In genomic region chr9:13608532-13609071, GRCm38 (mm10) we compare ENCODE assay signal across 18 mouse cellular contexts.
A peak's percentile ranks its signal among the peaks of the same experiment; 100 is the strongest.
DNase-seq lines count a peak whose midpoint lies in the region; ATAC-seq and TF ChIP-seq lines count a peak whose summit lies in the region.
"Had no signal": no experiment of that assay in that cellular context is flagged by ENCODE, and none has a peak within 500 bp of the region (broad histone marks: within the 10 kb centered on the region; RNA-seq: fewer than 3 reads in every experiment).

No protein-coding gene starts in this region.

- H3K4me3 ChIP-seq in liver, postnatal 0 days (ENCODE audit: low read depth, low read length) = no peak overlapping the region
- no peak overlapping the region for H3K4me3 ChIP-seq in liver, embryonic 11.5 days (ENCODE audit: low read depth, low read length)
- no peak overlapping the region for H3K4me3 ChIP-seq in midbrain, embryonic 11.5 days (ENCODE audit: low read depth, low read length)
- no peak overlapping the region for H3K4me3 ChIP-seq in midbrain, embryonic 16.5 days (ENCODE audit: low read depth, low read length)
- H3K4me3 ChIP-seq in kidney, embryonic 16.5 days (ENCODE audit: low read length) = no peak overlapping the region
- H3K4me3 ChIP-seq: embryonic facial prominence, embryonic 13.5 days; forebrain, embryonic 12.5 days; heart, embryonic 13.5 days; hindbrain, embryonic 15.5 days had no signal

- H3K9me3 ChIP-seq in liver, postnatal 0 days (ENCODE audit: low read length) = no peaks in the 10 kb centered on the region
- no peaks in the 10 kb centered on the region for H3K9me3 ChIP-seq in liver, embryonic 11.5 days (ENCODE audit: control insufficient read depth, low read length)
- no peaks in the 10 kb centered on the region for H3K9me3 ChIP-seq in midbrain, embryonic 11.5 days (ENCODE audit: control insufficient read depth, low read length)
- H3K9me3 ChIP-seq in midbrain, embryonic 16.5 days (replicated peaks; ENCODE audit: control insufficient read depth, low read length, poor library complexity, severe bottlenecking) = no peaks in the 10 kb centered on the region
- no peaks in the 10 kb centered on the region for H3K9me3 ChIP-seq in kidney, embryonic 16.5 days (ENCODE audit: low read length)
- H3K9me3 ChIP-seq: embryonic facial prominence, embryonic 13.5 days; forebrain, embryonic 12.5 days; heart, embryonic 13.5 days; hindbrain, embryonic 15.5 days had no signal

- H3K4me1 ChIP-seq in liver, postnatal 0 days (ENCODE audit: insufficient read depth) = no peaks in the 10 kb centered on the region
- no peaks in the 10 kb centered on the region for H3K4me1 ChIP-seq in liver, embryonic 11.5 days (replicated peaks; ENCODE audit: control insufficient read depth, insufficient read depth, low read length)
- peaks cover 4% of the 10 kb centered on the region for H3K4me1 ChIP-seq in midbrain, embryonic 11.5 days (ENCODE audit: control insufficient read depth, insufficient read depth, low read length)
- peaks cover 9% of the 10 kb centered on the region for H3K4me1 ChIP-seq in midbrain, embryonic 16.5 days (ENCODE audit: control insufficient read depth, insufficient read depth, low read length)
- H3K4me1 ChIP-seq in kidney, embryonic 16.5 days (ENCODE audit: insufficient read depth, low read length) = peaks cover 11% of the 10 kb centered on the region

- H3K4me2 ChIP-seq in liver, postnatal 0 days (ENCODE audit: low read depth, low read length) = no peak overlapping the region
- H3K4me2 ChIP-seq in liver, embryonic 11.5 days = no peak overlapping the region
- no peak overlapping the region for H3K4me2 ChIP-seq in midbrain, embryonic 11.5 days
- H3K4me2 ChIP-seq in midbrain, embryonic 16.5 days (ENCODE audit: low read length) = no peak overlapping the region
- H3K4me2 ChIP-seq in kidney, embryonic 16.5 days (replicated peaks; ENCODE audit: low read depth, low read length) = no peak overlapping the region
- H3K4me2 ChIP-seq: embryonic facial prominence, embryonic 13.5 days; forebrain, embryonic 12.5 days; heart, embryonic 13.5 days; hindbrain, embryonic 15.5 days had no signal

- 0 out of 2 replicates have a peak, but pooled peaks have one; percentile 31 for ATAC-seq in liver, postnatal 0 days
- no peak for ATAC-seq in liver, embryonic 11.5 days (replicated peaks; ENCODE audit: low FRiP score)
- no peak for ATAC-seq in midbrain, embryonic 11.5 days (ENCODE audit: low FRiP score)
- ATAC-seq in midbrain, embryonic 16.5 days = no peak
- no peak for ATAC-seq in kidney, embryonic 16.5 days (ENCODE audit: low FRiP score, low TSS enrichment)
- ATAC-seq: Patski had no signal

- no peak for TF ChIP-seq CTCF in liver, postnatal 0 days (IDR thresholded peaks at IDR 0.05; ENCODE audit: low read depth)

- H3K36me3 ChIP-seq in liver, postnatal 0 days (replicated peaks; ENCODE audit: insufficient read depth, low read length) = no peaks in the 10 kb centered on the region
- H3K36me3 ChIP-seq in liver, embryonic 11.5 days (ENCODE audit: control insufficient read depth, insufficient read depth, low read length) = no peaks in the 10 kb centered on the region
- H3K36me3 ChIP-seq in midbrain, embryonic 11.5 days (ENCODE audit: control insufficient read depth, insufficient read depth, low read length) = no peaks in the 10 kb centered on the region
- no peaks in the 10 kb centered on the region for H3K36me3 ChIP-seq in midbrain, embryonic 16.5 days (ENCODE audit: control insufficient read depth, insufficient read depth, low read length)
- H3K36me3 ChIP-seq in kidney, embryonic 16.5 days (ENCODE audit: insufficient read depth, low read length) = no peaks in the 10 kb centered on the region
- H3K36me3 ChIP-seq: embryonic facial prominence, embryonic 13.5 days; forebrain, embryonic 12.5 days; heart, embryonic 13.5 days; hindbrain, embryonic 15.5 days had no signal

- H3K27me3 ChIP-seq in liver, postnatal 0 days (ENCODE audit: insufficient read depth, low read length) = no peaks in the 10 kb centered on the region
- no peaks in the 10 kb centered on the region for H3K27me3 ChIP-seq in liver, embryonic 11.5 days (replicated peaks; ENCODE audit: control insufficient read depth, insufficient read depth, low read length)
- no peaks in the 10 kb centered on the region for H3K27me3 ChIP-seq in midbrain, embryonic 11.5 days (ENCODE audit: control insufficient read depth, insufficient read depth, low read length)
- H3K27me3 ChIP-seq in midbrain, embryonic 16.5 days (ENCODE audit: control insufficient read depth, insufficient read depth, low read depth, low read length) = no peaks in the 10 kb centered on the region
- no peaks in the 10 kb centered on the region for H3K27me3 ChIP-seq in kidney, embryonic 16.5 days (ENCODE audit: insufficient read depth, low read length)
- H3K27me3 ChIP-seq: embryonic facial prominence, embryonic 13.5 days; forebrain, embryonic 12.5 days; heart, embryonic 13.5 days; hindbrain, embryonic 15.5 days; Patski had no signal

- WGBS in liver, postnatal 0 days (ENCODE audit: insufficient replicate concordance) = 42% methylated on average over 3 of the region's 3 CpGs
- 35% methylated on average over 3 of the region's 3 CpGs for WGBS in liver, embryonic 11.5 days
- 62% methylated on average over 3 of the region's 3 CpGs for WGBS in midbrain, embryonic 11.5 days
- 61% methylated on average over 3 of the region's 3 CpGs for WGBS in midbrain, embryonic 16.5 days
- 68% methylated on average over 3 of the region's 3 CpGs for WGBS in kidney, embryonic 16.5 days

- TF ChIP-seq EP300 in liver, postnatal 0 days (IDR thresholded peaks at IDR 0.05; ENCODE audit: low read depth) = no peak

- no peak overlapping the region for H3K9ac ChIP-seq in liver, postnatal 0 days (replicated peaks)
- no peak overlapping the region for H3K9ac ChIP-seq in liver, embryonic 11.5 days (ENCODE audit: low read depth, low read length)
- H3K9ac ChIP-seq in midbrain, embryonic 11.5 days (ENCODE audit: low read length) = no peak overlapping the region
- H3K9ac ChIP-seq in midbrain, embryonic 16.5 days (ENCODE audit: low read depth, low read length) = no peak overlapping the region
- no peak overlapping the region for H3K9ac ChIP-seq in kidney, embryonic 16.5 days (replicated peaks; ENCODE audit: low read length)
- H3K9ac ChIP-seq: embryonic facial prominence, embryonic 13.5 days; forebrain, embryonic 12.5 days; heart, embryonic 13.5 days; hindbrain, embryonic 15.5 days had no signal

- H3K27ac ChIP-seq in liver, postnatal 0 days (ENCODE audit: low read depth) = no peak overlapping the region
- H3K27ac ChIP-seq in liver, embryonic 11.5 days (ENCODE audit: low read depth, low read length) = no peak overlapping the region
- no peak overlapping the region for H3K27ac ChIP-seq in midbrain, embryonic 11.5 days (ENCODE audit: low read depth, low read length)
- H3K27ac ChIP-seq in midbrain, embryonic 16.5 days (ENCODE audit: low read length) = no peak overlapping the region
- no peak overlapping the region for H3K27ac ChIP-seq in kidney, embryonic 16.5 days (ENCODE audit: low read length)
- H3K27ac ChIP-seq: embryonic facial prominence, embryonic 13.5 days; forebrain, embryonic 12.5 days; heart, embryonic 13.5 days; hindbrain, embryonic 15.5 days had no signal

- DNase-seq in liver, postnatal 0 days = no peak
- DNase-seq in liver, embryonic 11.5 days (ENCODE audit: low spot score) = no peak
- peak; percentile 62 for DNase-seq in midbrain, embryonic 11.5 days (ENCODE audit: low spot score, missing footprints)
- DNase-seq in ZHBTc4 (ENCODE audit: low read depth, low spot score) = peak; percentile 9
- DNase-seq: adrenal gland, adult 2 months; adrenal gland, postnatal 25 days; cerebellum, adult 18-20 months; cerebellum, adult 9-11 months; cerebellum, postnatal 36 days; gastrocnemius, postnatal 14 days; heart, postnatal 36 days had no signal

Comparison
In these comparisons a context has a peak if more than half of its experiments do, and no peak if none do; other contexts are left out.
1. DNase-seq: peak in midbrain, embryonic 11.5 days (single experiment) and ZHBTc4 (single experiment); none in liver, postnatal 0 days (single experiment) and liver, embryonic 11.5 days (single experiment).